In genomic region chr15:34743130-34743782, GRCm38 (mm10) we compare ENCODE assay signal across 8 mouse cellular contexts.
DNase-seq lines count a peak whose midpoint lies in the region; ATAC-seq and TF ChIP-seq lines count a peak whose summit lies in the region.
"Had no signal": no experiment of that assay in that cellular context is flagged by ENCODE, and none has a peak within 500 bp of the region (broad histone marks: within the 10 kb centered on the region; RNA-seq: fewer than 3 reads in every experiment).

No protein-coding gene starts in this region.

- no peak overlapping the region for H3K27ac ChIP-seq in ES-Bruce4 (ENCODE audit: insufficient read depth, low read length)
- H3K27ac ChIP-seq in lung, postnatal 0 days (ENCODE audit: low read length), result no peak overlapping the region
- H3K27ac ChIP-seq: stomach, embryonic 15.5 days had no signal

- H3K36me3 ChIP-seq in ES-Bruce4 (ENCODE audit: control insufficient read depth, insufficient read depth, low read length, poor library complexity, severe bottlenecking), result no peaks in the 10 kb centered on the region
- no peaks in the 10 kb centered on the region for H3K36me3 ChIP-seq in lung, postnatal 0 days (ENCODE audit: insufficient read depth, low read length)
- H3K36me3 ChIP-seq: stomach, embryonic 15.5 days had no signal

- TF ChIP-seq POLR2A in ES-Bruce4 (IDR thresholded peaks at IDR 0.05; ENCODE audit: insufficient read depth, low read length), result no peak

- no peaks in the 10 kb centered on the region for H3K9me3 ChIP-seq in ES-Bruce4 (replicated peaks; ENCODE audit: control insufficient read depth, insufficient read depth, low read length, poor library complexity, severe bottlenecking)
- no peaks in the 10 kb centered on the region for H3K9me3 ChIP-seq in lung, postnatal 0 days (ENCODE audit: low read length)
- H3K9me3 ChIP-seq: stomach, embryonic 15.5 days had no signal

- DNase-seq in A20 (ENCODE audit: low read depth, low spot score), result peak; percentile 73
- peak; percentile 34 for DNase-seq in c-Kit-positive CD71-positive TER-119-negative erythroid progenitor cells, embryonic 14.5 days (ENCODE audit: low read depth)
- peak; percentile 59 for DNase-seq in fibroblast of lung, adult 2 months (ENCODE audit: low read depth)
- DNase-seq in large intestine, adult 2 months (ENCODE audit: low read depth, low spot score), result peak; percentile 13
- peak; percentile 86 for DNase-seq in lung, postnatal 0 days (ENCODE audit: low spot score)
- DNase-seq in spleen, adult 18-20 months, result peak; percentile 10 to 56

- WGBS in large intestine, adult 2 months, result 31% methylated on average over 15 of the region's 15 CpGs
- WGBS in lung, postnatal 0 days, result 29% methylated on average over 15 of the region's 15 CpGs

- no peaks in the 10 kb centered on the region for H3K4me1 ChIP-seq in ES-Bruce4 (ENCODE audit: control insufficient read depth, insufficient read depth, low read length)
- H3K4me1 ChIP-seq in lung, postnatal 0 days (ENCODE audit: insufficient read depth, low read depth, low read length), result no peaks in the 10 kb centered on the region
- H3K4me1 ChIP-seq: stomach, embryonic 15.5 days had no signal

- H3K9ac ChIP-seq in ES-Bruce4 (ENCODE audit: low read depth, poor library complexity, severe bottlenecking), result no peak overlapping the region
- no peak overlapping the region for H3K9ac ChIP-seq in lung, postnatal 0 days (replicated peaks; ENCODE audit: low read depth)
- H3K9ac ChIP-seq: stomach, embryonic 15.5 days had no signal

- H3K4me2 ChIP-seq in lung, postnatal 0 days (replicated peaks; ENCODE audit: low read depth, low read length), result no peak overlapping the region
- H3K4me2 ChIP-seq: stomach, embryonic 15.5 days had no signal

- peak; percentile 89 for TF ChIP-seq CTCF in ES-Bruce4 (IDR thresholded peaks at IDR 0.05; ENCODE audit: low read depth, low read length)
- TF ChIP-seq CTCF in lung, postnatal 0 days (IDR thresholded peaks at IDR 0.05), result peak; percentile 85

- ATAC-seq in lung, postnatal 0 days, result peak; percentile 80

- H3K27me3 ChIP-seq in ES-Bruce4 (ENCODE audit: control insufficient read depth, insufficient read depth, low read length, poor library complexity, severe bottlenecking), result no peaks in the 10 kb centered on the region
- no peaks in the 10 kb centered on the region for H3K27me3 ChIP-seq in lung, postnatal 0 days (replicated peaks; ENCODE audit: insufficient read depth, low read length)
- H3K27me3 ChIP-seq: stomach, embryonic 15.5 days had no signal

- no peak overlapping the region for H3K4me3 ChIP-seq in ES-Bruce4 (ENCODE audit: low read depth, low read length)
- no peak overlapping the region for H3K4me3 ChIP-seq in lung, postnatal 0 days (ENCODE audit: low read depth, low read length)
- H3K4me3 ChIP-seq: stomach, embryonic 15.5 days had no signal

- 0 out of 2 replicates have a peak, but pooled peaks have one; percentile 9 for TF ChIP-seq EP300 in ES-Bruce4 (IDR thresholded peaks at IDR 0.05; ENCODE audit: insufficient read depth, low read depth, low read length)
- 0 out of 2 replicates have a peak, but pooled peaks have one; percentile 28 for TF ChIP-seq EP300 in lung, postnatal 0 days (IDR thresholded peaks at IDR 0.05)

Comparison
In these comparisons a context has a peak if more than half of its experiments do, and no peak if none do; other contexts are left out.
1. DNase-seq: peak in every context shown above with its lines; median percentile 86 in lung, postnatal 0 days; 73 in A20; 59 in fibroblast of lung, adult 2 months; 34 in c-Kit-positive CD71-positive TER-119-negative erythroid progenitor cells, embryonic 14.5 days; 33 in spleen, adult 18-20 months; 13 in large intestine, adult 2 months.